Mouse (Mus musculus): Measurements from ENCODE around the gene Ablim1. TPM values are rescaled to one million over a fixed set of nuclear protein-coding genes. Genes with fewer than 3 reads are reported as not detected.

Gene Ablim1
- polyA plus RNA-seq, 1 experiment from 2014 or later: 46.9 TPM

DNA sequence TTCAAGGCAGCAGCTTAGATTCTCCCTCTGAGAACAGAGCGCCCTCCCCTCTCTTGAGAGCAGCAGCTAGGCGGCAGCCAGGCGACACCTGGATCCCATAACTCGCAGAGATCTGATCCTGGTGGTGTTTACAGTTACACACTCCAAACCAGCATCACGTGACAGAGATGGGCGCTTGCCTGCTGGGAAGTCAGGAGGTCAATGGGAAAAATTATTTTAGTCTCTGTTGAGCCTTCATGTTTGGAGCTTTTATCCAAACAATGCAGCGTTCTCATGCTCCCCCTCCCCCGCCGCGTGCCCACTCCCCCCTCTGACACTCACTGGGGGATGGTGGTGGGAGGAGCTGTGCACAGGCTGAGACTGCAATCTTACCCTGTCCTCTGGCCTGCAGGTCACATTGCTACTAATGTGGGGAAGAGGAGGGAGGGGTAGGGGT is 317.5 kb downstream of the Ablim1 start:
- Histone ChIP-seq H3K4me1 (ENCODE audit: control insufficient read depth in 2 of 2, insufficient read depth in 2 of 2, low read length in 2 of 2) (peaks cover 8 to 13% of the 10 kb centered on the region in 2 experiments), H3K4me2 (ENCODE audit: low read length) (peak overlapping the region; percentile 58), H3K27ac (replicated peaks in 1 of 2; ENCODE audit: control insufficient read depth in 1 of 2, insufficient read depth in 1 of 2, low read depth in 2 of 2, low read length in 2 of 2) (peak overlapping the region in 1 of 2 experiments; percentile 50; a peak in 1 of 4 replicates), H3K9ac (ENCODE audit: low read length) (no peak overlapping the region), H3K36me3 (ENCODE audit: control insufficient read depth, insufficient read depth, low read length) (no peaks in the 10 kb centered on the region), H3K27me3 (ENCODE audit: control insufficient read depth, insufficient read depth, low read length) (no peaks in the 10 kb centered on the region), H3K4me3 (ENCODE audit: control insufficient read depth in 1 of 2, insufficient read depth in 1 of 2, low read depth in 1 of 2, low read length in 2 of 2) (peak overlapping the region in 1 of 2 experiments; percentile 13; a peak in 1 of 4 replicates), H3K9me3 (ENCODE audit: control insufficient read depth, low read length) (no peaks in the 10 kb centered on the region)
- WGBS: 4% methylated on average over 10 of the region's 10 CpGs
- peak; percentile 54; the same call in 1 of the 2 replicates for ATAC-seq (ENCODE audit: insufficient number of reproducible peaks, insufficient read depth, low FRiP score, low read depth)

- H3K27ac ChIP-seq (replicated peaks in 1 of 2; ENCODE audit: control insufficient read depth in 1 of 2, insufficient read depth in 1 of 2, low read depth in 2 of 2, low read length in 2 of 2): no peak overlapping the region
- H3K9ac ChIP-seq (ENCODE audit: low read length): no peak overlapping the region
- no peaks in the 10 kb centered on the region for H3K36me3 ChIP-seq (ENCODE audit: control insufficient read depth, insufficient read depth, low read length)
- peaks cover 15 to 17% of the 10 kb centered on the region in 2 experiments for H3K4me1 ChIP-seq (ENCODE audit: control insufficient read depth in 2 of 2, insufficient read depth in 2 of 2, low read length in 2 of 2)
- no peaks in the 10 kb centered on the region for H3K27me3 ChIP-seq (ENCODE audit: control insufficient read depth, insufficient read depth, low read length)
- H3K4me3 ChIP-seq (ENCODE audit: control insufficient read depth in 1 of 2, insufficient read depth in 1 of 2, low read depth in 1 of 2, low read length in 2 of 2): no peak overlapping the region
- WGBS: 69% methylated on average over 4 of the region's 4 CpGs
- H3K9me3 ChIP-seq (ENCODE audit: control insufficient read depth, low read length): no peaks in the 10 kb centered on the region
- no peak for ATAC-seq (ENCODE audit: insufficient number of reproducible peaks, insufficient read depth, low FRiP score, low read depth)
- no peak overlapping the region for H3K4me2 ChIP-seq (ENCODE audit: low read length)
Observed at GRCm38 (mm10) chr19:56995441-56995840, 319.3 kb downstream of the Ablim1 start.

DNA sequence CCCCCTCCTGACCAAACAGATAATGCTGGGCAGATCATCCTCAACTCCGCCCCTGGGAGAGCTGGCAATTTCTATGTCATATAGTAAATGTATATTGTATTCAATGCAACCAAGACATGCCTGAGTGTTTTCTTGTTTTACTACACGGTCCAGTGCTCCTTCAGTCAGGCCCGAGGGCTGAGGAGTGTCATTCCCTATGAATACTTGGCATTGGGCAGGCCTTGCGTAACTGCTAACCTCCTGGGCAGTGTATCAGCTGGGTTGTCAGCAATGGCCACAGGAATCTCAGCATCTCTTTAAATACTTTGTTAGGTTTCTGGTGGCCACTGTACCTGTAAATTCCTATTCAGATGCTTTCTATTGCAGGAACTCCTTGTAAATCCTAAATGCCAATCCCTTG is 320.1 kb downstream of the Ablim1 start:
- Histone ChIP-seq H3K36me3 (ENCODE audit: control insufficient read depth, insufficient read depth, low read length) (no peaks in the 10 kb centered on the region), H3K4me1 (ENCODE audit: control insufficient read depth in 2 of 2, insufficient read depth in 2 of 2, low read length in 2 of 2) (peaks cover 22% of the 10 kb centered on the region in 2 experiments), H3K27me3 (ENCODE audit: control insufficient read depth, insufficient read depth, low read length) (no peaks in the 10 kb centered on the region), H3K27ac (replicated peaks in 1 of 2; ENCODE audit: control insufficient read depth in 1 of 2, insufficient read depth in 1 of 2, low read depth in 2 of 2, low read length in 2 of 2) (no peak overlapping the region), H3K9me3 (ENCODE audit: control insufficient read depth, low read length) (no peaks in the 10 kb centered on the region), H3K4me3 (ENCODE audit: control insufficient read depth in 1 of 2, insufficient read depth in 1 of 2, low read depth in 1 of 2, low read length in 2 of 2) (no peak overlapping the region), H3K4me2 (ENCODE audit: low read length) (no peak overlapping the region), H3K9ac (ENCODE audit: low read length) (no peak overlapping the region)
- no peak for ATAC-seq (ENCODE audit: insufficient number of reproducible peaks, insufficient read depth, low FRiP score, low read depth)
- 74% methylated on average over 4 of the region's 4 CpGs for WGBS

- H3K36me3 ChIP-seq (ENCODE audit: control insufficient read depth, insufficient read depth, low read length): no peaks in the 10 kb centered on the region
- H3K27ac ChIP-seq (replicated peaks in 1 of 2; ENCODE audit: control insufficient read depth in 1 of 2, insufficient read depth in 1 of 2, low read depth in 2 of 2, low read length in 2 of 2): no peak overlapping the region
- no peak overlapping the region for H3K4me2 ChIP-seq (ENCODE audit: low read length)
- peaks cover 25% of the 10 kb centered on the region in 2 experiments for H3K4me1 ChIP-seq (ENCODE audit: control insufficient read depth in 2 of 2, insufficient read depth in 2 of 2, low read length in 2 of 2)
- ATAC-seq (ENCODE audit: insufficient number of reproducible peaks, insufficient read depth, low FRiP score, low read depth): no peak
- no peaks in the 10 kb centered on the region for H3K9me3 ChIP-seq (ENCODE audit: control insufficient read depth, low read length)
- H3K9ac ChIP-seq (ENCODE audit: low read length): no peak overlapping the region
- H3K27me3 ChIP-seq (ENCODE audit: control insufficient read depth, insufficient read depth, low read length): no peaks in the 10 kb centered on the region
- H3K4me3 ChIP-seq (ENCODE audit: control insufficient read depth in 1 of 2, insufficient read depth in 1 of 2, low read depth in 1 of 2, low read length in 2 of 2): no peak overlapping the region
- 61% methylated on average over 4 of the region's 4 CpGs for WGBS
Observed at GRCm38 (mm10) chr19:56993763-56994162, 321.0 kb downstream of the Ablim1 start.

DNA sequence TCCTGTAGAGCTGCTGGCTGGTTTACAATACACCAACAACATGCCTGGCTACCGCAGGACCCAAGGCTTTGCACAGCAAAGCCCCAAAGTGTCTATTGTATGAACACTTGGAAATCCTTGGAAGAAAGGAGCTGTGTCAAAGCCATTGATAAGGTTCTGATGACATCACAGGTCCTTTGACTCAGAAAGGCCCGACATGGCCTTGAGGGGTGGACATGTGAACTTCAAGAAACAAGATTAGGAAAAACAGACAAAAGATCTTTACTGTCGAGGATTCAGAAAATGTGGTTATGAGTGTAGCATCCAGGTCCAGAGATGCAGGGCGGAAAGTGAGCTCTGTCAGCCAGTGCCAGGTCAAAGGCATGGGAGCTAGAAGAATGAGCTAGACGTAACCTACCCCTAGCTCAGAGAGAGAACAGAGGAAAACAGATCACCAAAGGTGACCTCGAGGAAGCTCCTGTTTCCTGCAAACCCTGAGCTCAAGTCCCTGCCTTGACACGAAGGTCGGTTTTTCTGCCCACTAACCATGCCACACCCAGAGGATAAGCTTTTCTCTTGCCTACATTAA is 321.7 kb downstream of the Ablim1 start:
- H3K36me3 ChIP-seq (ENCODE audit: control insufficient read depth, insufficient read depth, low read length): no peaks in the 10 kb centered on the region
- H3K27ac ChIP-seq (replicated peaks in 1 of 2; ENCODE audit: control insufficient read depth in 1 of 2, insufficient read depth in 1 of 2, low read depth in 2 of 2, low read length in 2 of 2): no peak overlapping the region
- H3K9me3 ChIP-seq (ENCODE audit: control insufficient read depth, low read length): no peaks in the 10 kb centered on the region
- no peaks in the 10 kb centered on the region for H3K27me3 ChIP-seq (ENCODE audit: control insufficient read depth, insufficient read depth, low read length)
- ATAC-seq (ENCODE audit: insufficient number of reproducible peaks, insufficient read depth, low FRiP score, low read depth): no peak
- H3K9ac ChIP-seq (ENCODE audit: low read length): no peak overlapping the region
- WGBS: 62% methylated on average over 8 of the region's 8 CpGs
- no peak overlapping the region for H3K4me3 ChIP-seq (ENCODE audit: control insufficient read depth in 1 of 2, insufficient read depth in 1 of 2, low read depth in 1 of 2, low read length in 2 of 2)
- H3K4me1 ChIP-seq (ENCODE audit: control insufficient read depth in 2 of 2, insufficient read depth in 2 of 2, low read length in 2 of 2): peaks cover 25 to 27% of the 10 kb centered on the region in 2 experiments
- H3K4me2 ChIP-seq (ENCODE audit: low read length): no peak overlapping the region

DNA sequence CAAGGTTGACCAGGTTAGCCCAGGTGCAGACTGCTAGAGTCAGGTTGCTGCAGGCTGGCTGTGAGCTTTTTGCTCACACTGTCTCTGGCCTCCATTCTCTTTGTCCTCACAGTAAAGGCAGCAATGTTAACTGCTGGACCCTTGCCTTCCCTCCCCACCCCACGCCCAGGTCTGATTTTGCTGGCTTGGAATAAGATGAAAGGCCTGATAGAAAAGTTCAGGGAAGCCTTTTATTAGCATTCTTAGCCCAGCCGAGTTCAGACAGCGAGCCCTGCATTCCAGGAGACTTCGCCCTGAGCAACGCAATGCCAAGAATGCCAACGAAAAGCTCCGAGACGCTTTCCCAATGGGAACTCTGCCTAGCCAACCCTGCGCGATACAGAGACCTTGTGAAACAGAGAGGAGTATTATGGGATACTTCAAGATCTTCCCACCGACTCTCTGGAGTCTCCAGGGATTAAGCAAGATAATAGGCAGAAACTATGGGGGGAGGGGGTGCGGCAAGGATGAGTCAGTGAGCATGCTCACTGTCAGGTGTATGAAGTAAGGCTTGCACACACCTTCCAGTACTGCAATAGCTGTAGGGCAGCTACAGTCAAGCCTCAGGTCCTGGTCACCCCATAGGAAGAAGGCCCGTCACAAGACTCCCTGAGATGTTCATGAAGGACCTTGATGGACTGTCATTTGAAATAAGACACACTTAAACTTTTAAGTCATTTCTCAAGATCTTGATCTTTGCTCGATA is 324.2 kb downstream of the Ablim1 start:
- no peak for ATAC-seq (ENCODE audit: insufficient number of reproducible peaks, insufficient read depth, low FRiP score, low read depth)
- Histone ChIP-seq H3K4me1 (ENCODE audit: control insufficient read depth in 2 of 2, insufficient read depth in 2 of 2, low read length in 2 of 2) (peaks cover 24 to 29% of the 10 kb centered on the region in 2 experiments), H3K4me3 (ENCODE audit: control insufficient read depth in 1 of 2, insufficient read depth in 1 of 2, low read depth in 1 of 2, low read length in 2 of 2) (no peak overlapping the region), H3K27ac (replicated peaks in 1 of 2; ENCODE audit: control insufficient read depth in 1 of 2, insufficient read depth in 1 of 2, low read depth in 2 of 2, low read length in 2 of 2) (peak overlapping the region in 1 of 2 experiments; percentile 8; a peak in 1 of 4 replicates), H3K27me3 (ENCODE audit: control insufficient read depth, insufficient read depth, low read length) (no peaks in the 10 kb centered on the region), H3K36me3 (ENCODE audit: control insufficient read depth, insufficient read depth, low read length) (no peaks in the 10 kb centered on the region), H3K4me2 (ENCODE audit: low read length) (peak overlapping the region; percentile 35; the same call in 1 of the 2 replicates), H3K9me3 (ENCODE audit: control insufficient read depth, low read length) (no peaks in the 10 kb centered on the region), H3K9ac (ENCODE audit: low read length) (peak overlapping the region; percentile 2; the same call in 1 of the 2 replicates)
- 25% methylated on average over 14 of the region's 14 CpGs for WGBS

GRCm38 (mm10) chr19:56989171-56989570 is 325.5 kb downstream of the Ablim1 start:
- H3K27me3 ChIP-seq (ENCODE audit: control insufficient read depth, insufficient read depth, low read length): no peaks in the 10 kb centered on the region
- H3K4me1 ChIP-seq (ENCODE audit: control insufficient read depth in 2 of 2, insufficient read depth in 2 of 2, low read length in 2 of 2): peaks cover 26 to 29% of the 10 kb centered on the region in 2 experiments
- no peak overlapping the region for H3K4me3 ChIP-seq (ENCODE audit: control insufficient read depth in 1 of 2, insufficient read depth in 1 of 2, low read depth in 1 of 2, low read length in 2 of 2)
- no peak overlapping the region for H3K9ac ChIP-seq (ENCODE audit: low read length)
- 80% methylated on average over 8 of the region's 8 CpGs for WGBS
- H3K4me2 ChIP-seq (ENCODE audit: low read length): no peak overlapping the region
- no peak overlapping the region for H3K27ac ChIP-seq (replicated peaks in 1 of 2; ENCODE audit: control insufficient read depth in 1 of 2, insufficient read depth in 1 of 2, low read depth in 2 of 2, low read length in 2 of 2)
- no peaks in the 10 kb centered on the region for H3K36me3 ChIP-seq (ENCODE audit: control insufficient read depth, insufficient read depth, low read length)
- H3K9me3 ChIP-seq (ENCODE audit: control insufficient read depth, low read length): no peaks in the 10 kb centered on the region
- no peak for ATAC-seq (ENCODE audit: insufficient number of reproducible peaks, insufficient read depth, low FRiP score, low read depth)
